Mouse (Mus musculus) hindlimb bud, embryonic 11.5 days (tissue): Measurements from ENCODE around the gene Cuedc2.
A peak's percentile ranks its signal among the peaks of the same experiment; 100 is the strongest.

Source experiments
- DNase-seq: peaks from one replicate; pipeline ENCODE4 v3.0.0-alpha.2; 2012; ENCODE audit warnings: low read depth, low spot score; ENCODE audit errors: extremely low spot score

Cuedc2 gene

GRCm38 (mm10) chr19:46322144-46322995 lies 16.1 kb downstream of the Cuedc2 start:
- no peak for DNase-seq

DNA sequence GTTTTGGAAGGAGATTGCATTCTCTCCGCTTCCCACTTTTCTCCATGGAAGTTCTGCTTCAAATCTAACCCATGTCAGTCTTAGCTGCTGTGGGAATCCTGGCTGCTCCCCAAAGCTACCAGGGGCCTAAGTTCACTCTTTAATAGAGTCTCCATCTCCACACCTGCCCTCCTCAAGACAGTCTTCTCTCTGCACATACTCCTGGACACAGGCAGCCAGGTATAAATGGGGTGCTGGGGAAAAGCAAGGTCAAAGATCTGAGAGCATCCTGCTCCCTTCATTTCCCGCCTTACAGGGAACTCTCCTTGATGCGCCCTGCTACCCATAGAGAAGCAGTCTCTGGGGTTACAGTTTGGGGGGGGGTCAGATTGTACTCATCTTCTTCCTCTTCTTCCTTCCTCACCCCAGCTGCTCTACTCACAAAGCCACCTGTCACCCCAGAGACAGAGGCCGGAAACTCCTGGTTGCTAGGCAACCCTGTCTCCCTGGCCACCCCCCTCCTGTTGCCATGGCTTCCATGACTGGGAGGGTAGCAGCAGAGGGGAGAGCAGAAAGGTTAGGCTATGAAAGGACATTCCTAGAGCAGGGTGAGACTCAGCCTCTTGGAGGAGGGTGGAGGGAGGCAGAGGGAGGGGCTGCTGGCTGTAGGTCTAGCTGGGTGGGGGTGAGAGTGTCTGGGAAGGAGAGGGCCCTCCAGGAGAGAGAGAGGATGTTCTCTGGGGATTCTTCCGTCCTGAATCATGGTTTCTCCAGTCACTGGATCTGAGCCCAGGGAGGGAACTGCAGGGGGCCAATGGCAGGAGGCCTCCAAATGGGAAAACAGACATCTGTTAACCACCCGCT lies 17.2 kb downstream of the Cuedc2 start:
- no peak for DNase-seq

DNA sequence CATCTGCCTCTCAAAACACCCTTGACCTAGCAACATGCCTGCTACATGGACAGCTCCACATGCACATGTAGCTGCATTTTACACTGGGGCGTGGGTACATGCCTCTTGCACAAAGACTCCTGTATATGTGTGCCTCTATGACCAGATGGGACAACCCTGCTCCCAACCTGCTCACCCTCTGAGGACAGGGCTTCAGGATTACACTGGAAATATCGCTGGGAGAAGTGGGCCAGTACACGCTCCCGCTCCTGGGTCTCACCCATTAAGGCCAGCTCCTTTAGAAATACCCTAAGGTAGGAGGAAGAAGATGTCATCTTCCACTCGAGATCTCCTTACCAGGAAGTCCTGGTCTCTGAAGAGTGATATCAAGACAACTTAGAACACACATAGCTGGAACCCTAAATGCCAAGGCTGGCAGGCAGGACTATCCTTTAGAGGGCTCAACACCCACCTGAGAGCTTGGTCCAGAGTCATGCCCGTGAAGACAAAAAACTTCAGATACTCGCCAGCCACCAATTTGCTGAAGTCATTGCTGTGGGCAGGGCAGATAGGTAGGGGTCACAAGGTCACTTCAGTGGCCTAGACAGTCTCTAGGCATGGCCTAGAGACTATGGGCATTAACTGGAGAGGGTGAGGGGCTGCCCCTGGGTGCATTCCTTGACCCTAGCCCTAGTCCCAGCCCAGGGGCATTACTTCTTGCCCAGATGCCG lies 18.3 kb downstream of the Cuedc2 start:
- DNase-seq = no peak

DNA sequence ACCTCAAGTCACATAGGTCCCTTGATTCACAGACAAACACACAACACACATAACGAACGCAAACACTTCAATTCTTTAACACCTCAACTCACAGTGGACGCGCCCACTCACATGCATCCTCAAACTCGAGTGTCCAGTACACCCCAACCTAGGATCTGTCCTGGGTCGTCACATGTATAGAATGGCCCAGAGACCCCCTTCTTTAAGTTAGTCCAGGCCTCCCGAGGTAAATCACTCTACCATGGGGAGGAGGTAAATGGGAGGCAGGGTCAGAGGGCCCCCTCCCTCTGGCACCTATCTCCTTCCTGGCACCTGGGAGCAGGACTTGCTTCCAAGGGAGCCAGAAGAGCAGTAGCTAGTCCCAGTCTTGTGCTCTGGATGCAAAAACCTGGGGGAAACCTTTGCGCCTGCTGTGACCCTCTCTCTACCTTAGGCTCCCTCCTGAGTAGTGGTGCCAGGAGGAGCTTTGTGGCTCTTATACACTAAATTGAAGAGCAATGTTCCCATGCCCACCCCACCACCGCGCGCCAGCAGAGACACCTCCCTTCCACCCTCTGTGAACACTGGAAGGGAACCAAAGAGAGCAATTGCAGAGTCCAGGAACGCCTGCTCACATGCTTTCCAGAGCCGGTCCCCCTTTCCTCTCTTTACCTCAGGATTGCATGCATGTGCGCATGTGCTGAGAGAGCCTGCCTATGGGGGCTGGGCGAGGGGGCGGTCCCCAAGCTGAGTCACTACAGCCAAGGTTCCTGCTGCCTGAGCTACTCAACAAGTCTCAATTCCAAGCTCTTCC lies 19.7 kb downstream of the Cuedc2 start:
- no peak for DNase-seq

- DNase-seq = no peak
Observed at GRCm38 (mm10) chr19:46318031-46318471, 20.5 kb downstream of the Cuedc2 start.

DNA sequence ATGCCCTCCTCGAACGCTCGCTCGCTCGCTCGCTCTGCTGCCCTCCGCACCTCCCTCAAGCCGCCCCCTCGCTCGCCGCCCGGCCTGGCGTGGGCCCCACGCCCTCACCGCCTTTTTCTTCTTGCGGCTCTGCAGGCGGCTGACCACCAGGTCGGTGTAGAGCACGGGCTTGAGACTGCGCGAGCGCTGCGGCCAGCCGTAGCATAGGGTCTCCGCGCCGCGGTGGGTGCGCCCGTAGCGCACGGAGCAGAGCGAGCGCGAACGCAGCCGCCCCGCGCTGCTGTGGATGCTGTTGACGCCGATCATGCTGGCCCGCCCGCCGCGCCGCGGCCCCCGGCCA lies 21.0 kb downstream of the Cuedc2 start:
- no peak for DNase-seq

DNA sequence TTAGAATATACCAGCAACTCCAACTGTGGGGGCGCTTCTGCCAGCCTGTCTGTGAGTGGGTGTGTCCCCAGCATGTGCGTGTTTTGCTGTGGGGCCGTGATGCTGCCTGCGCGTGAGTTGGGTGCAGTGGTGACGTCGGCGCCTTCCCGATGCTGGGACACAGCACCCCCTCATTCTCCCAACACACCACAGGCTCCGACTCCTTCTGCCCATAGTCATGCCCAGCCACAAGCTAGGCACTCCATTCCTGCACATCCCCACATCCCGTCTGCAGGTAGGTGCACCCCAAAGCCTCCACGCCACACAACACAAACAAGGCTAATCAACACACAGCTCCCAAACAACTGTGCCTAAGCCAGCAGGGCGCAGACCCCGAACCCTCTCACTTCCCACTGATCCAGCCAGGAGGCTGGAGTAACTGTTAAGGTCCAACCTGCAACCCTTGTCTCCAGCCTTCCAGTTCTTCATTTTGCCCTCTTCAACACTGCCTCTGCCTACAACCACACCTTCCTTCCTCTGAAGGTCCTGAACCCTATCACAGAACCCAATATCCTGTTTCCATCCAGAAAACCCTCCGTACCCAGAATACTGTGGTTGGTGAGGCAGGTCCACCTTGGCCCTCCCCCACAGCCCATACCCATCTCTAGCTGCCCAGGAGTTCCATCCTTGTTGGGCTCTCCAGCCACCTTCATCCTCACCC lies 21.5 kb downstream of the Cuedc2 start:
- DNase-seq = no peak

DNA sequence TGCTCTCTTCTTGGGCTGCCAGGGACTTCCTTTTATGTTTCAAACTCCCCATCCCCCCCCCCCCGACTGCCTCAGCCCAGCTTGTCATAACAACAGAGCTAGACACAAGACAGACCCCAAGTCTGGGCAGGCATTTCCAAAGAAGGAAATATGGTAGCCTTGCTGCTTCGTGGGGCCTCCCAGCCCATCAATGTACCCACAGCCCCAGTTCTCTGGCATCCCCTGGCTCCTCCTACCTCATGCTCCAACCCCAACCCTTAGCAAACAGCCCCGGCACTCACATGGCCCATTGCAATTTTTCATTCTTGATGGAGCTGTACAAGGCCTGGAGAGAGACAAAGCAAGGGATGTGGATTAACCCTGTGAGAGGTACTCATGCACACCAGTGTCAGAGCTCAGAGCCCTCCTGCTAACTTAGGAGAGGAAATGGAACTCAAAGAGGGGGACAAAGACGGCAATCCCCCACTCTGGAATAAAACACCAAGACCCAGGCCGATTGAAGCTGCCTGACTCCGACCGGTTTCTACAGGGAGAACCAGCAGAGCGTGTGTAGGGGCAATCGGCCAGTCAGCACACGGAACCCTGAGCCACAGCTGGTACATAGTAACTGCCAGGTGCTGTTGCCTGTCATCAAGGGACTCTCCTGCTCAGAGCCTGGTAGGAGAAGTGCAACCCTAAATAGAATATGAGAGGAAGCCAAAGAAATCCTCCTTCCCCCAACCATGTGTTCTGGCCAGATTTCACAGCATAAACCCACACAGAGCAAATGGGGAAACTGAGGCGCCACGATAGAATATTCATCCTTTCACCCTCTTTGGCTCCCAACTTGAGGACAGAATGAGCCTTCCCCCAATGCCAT lies 22.5 kb downstream of the Cuedc2 start:
- DNase-seq = no peak

DNA sequence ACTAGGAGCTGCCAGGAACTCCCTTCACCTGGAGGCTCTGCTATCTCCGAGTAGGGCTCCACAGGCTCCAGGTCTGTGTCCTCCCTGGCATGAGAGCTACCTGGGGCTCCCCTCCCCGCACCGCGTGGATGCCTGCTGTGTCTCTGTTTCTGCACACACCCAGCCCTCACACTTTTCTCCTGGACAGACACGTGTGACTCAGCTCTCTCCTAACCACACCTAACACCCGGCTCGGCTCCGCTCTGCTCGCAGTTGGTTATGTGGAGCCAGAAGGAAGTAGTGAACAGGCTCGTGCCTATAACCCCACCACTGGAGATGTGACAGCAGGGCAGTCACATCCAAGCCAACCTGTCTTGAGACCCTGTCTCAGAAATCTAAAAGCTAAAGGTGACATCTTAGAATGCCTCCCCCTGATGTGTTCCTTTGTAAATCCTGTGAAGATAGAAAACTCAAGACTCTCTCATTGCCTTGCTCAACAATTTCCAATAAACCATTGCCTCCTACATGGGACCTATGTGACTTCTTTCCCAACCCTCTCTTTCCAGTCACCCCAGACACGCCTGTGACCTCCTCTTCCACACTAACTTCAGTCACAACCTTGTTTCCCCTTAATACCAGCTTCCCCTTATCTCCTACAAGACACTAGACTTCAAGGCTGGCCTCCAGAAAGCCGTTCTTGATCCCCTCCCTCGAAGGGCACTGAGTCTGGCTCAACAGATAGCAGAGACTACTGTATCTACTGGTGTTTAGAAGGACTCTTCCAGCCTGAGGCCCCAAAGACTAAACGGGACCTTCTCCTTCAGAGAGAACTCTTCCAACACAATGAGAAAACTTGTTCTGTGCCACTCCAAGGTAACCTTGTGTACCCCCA lies 23.4 kb downstream of the Cuedc2 start:
- DNase-seq = no peak

DNA sequence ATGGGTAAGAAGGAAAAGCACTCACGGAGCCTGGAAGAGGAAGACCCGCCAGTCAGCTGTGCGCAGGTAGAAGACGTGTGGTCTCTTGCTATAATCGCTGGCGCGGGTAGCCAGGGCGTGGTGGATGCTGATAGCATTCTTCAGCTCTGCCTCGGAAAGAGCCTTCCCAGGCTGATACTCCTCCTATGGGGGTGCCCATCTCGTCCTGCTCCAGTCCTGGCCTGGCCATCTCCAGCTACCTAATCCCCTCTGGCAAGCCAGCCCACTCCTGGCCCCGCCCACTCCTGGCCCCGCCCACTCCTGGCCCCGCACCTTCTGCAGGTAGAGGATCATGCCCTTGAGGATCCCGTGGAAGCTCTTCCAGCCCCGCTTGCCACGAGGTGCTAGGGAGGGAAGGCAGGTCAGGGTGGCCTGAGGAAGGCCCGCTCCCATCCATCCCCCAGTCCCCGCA lies 24.3 kb downstream of the Cuedc2 start:
- no peak for DNase-seq

DNA sequence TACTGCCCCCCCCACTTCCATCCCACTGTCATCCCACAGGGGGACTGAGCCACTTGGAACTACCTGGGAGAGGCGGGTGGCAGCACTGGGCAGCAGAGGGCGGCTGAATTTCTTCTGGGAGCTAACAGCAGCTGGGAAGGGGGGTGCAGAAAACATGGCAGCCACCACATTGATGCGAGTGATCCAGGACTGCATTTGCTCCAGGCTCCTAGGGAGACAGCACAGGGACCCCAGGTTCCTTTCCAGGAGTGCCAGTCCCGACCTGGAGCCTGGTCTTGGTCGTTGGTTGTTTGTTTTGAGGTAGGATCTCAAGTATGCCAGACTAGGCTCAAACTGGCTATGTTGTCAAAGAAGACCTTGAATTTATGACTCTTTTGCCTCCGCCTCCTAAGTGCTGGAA lies 24.9 kb downstream of the Cuedc2 start:
- DNase-seq = no peak

DNA sequence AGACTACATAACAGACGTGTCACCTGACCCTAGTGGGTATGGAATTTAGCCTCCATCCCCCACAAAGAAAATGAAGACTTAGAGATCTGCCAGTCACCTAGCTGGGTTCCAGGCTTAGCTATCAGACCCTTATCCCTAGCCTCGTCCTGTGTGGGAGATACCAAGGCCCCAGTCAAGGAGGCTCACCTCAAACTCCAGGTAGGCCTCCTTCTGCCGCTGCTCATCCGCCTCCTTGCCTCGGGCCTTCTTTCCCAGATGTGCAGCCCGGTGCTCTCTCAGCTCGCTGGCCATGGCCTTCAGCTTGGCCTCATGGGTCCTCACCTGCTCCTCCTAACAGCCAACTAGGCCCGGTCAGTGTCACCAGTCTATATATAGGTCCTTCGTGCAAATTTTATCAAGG lies 25.4 kb downstream of the Cuedc2 start:
- DNase-seq = no peak

DNA sequence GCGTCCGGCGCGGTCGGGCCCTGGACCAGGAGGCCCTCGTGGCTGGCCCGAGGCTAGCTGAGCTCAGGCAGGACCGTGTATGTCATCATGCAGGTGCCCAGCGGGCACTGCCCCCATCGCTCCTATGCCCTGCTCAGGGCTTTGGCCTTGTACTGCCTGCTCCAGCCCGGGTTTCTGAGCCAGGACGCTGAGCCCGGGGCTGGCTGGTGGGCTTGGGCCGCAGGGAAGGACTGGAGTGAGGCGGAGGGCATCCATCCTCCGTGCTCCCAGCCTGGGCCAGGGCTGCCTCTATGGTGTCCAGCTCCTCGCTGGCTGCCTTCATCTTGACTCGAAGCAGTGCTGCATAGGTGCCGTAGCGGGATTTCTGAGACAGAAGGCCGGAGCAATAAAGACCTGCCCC lies 25.9 kb downstream of the Cuedc2 start:
- no peak for DNase-seq

DNA sequence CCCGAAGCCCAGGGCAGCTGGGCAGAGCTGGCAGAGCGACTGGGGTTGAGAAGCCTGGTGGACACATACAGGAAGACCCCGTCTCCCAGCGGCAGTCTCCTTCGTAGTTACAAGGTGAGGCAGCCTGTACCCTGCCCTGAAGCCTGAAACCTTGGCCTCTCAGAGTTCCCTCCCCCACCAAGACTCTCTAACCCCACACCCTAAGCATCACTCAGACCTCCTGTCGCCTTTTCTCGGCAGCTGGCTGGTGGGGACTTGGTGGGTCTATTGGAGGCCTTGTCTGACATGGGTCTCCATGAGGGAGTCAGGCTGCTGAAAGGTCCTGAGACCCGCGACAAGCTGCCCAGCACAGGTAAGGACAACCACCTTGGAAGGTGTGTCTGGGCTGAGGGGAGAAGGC lies 27.2 kb downstream of the Cuedc2 start:
- DNase-seq = no peak

DNA sequence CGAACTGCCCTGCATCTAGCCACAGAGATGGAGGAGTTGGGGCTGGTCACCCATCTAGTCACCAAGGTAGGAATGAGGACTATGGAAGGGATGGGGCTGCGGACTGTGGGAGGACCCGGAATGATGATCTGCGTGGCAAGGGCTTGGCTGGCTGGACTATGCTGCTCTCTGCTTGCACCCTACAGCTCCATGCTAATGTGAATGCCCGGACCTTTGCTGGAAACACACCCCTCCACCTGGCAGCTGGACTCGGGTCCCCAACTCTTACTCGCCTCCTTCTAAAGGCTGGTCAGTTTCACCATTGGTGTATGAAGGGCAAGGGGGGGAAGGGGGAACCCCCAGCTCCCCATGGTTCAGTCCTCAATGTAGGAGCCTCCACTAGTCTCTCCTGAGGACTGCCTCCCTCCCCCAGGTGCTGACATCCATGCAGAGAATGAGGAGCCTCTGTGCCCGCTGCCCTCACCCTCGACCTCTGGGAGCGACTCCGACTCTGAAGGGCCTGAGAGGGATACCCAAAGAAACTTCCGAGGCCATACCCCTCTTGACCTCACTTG lies 28.1 kb downstream of the Cuedc2 start:
- DNase-seq = no peak

- no peak for DNase-seq
Observed at GRCm38 (mm10) chr19:46309651-46310305, 28.7 kb downstream of the Cuedc2 start.

- DNase-seq = peak; percentile 73
Observed at GRCm38 (mm10) chr19:46308706-46309435, 29.6 kb downstream of the Cuedc2 start.
